Mouse (Mus musculus): ENCODE results near the gene Napepld. TPM values are rescaled to one million over a fixed set of nuclear protein-coding genes. Genes with fewer than 3 reads are reported as not detected.

Napepld gene
- polyA plus RNA-seq, 1 experiment from 2014 or later = 2.6 TPM

- 27% methylated on average over 10 of the region's 10 CpGs for WGBS
- ATAC-seq = no peak
- Histone ChIP-seq H3K4me2 (ENCODE audit: low read length) (no peak overlapping the region), H3K27me3 (replicated peaks; ENCODE audit: control insufficient read depth, insufficient read depth, low read length) (no peaks in the 10 kb centered on the region), H3K4me1 (ENCODE audit: control insufficient read depth, insufficient read depth, low read depth, low read length) (peaks cover 19% of the 10 kb centered on the region), H3K36me3 (ENCODE audit: control insufficient read depth, insufficient read depth, low read length) (peaks cover 18% of the 10 kb centered on the region), H3K4me3 (ENCODE audit: low read length) (no peak overlapping the region), H3K27ac (ENCODE audit: low read depth, low read length) (no peak overlapping the region), H3K9me3 (ENCODE audit: control insufficient read depth, low read length) (no peaks in the 10 kb centered on the region), H3K9ac (ENCODE audit: low read depth, low read length) (no peak overlapping the region)
These were observed 34.4 kb upstream of the Napepld start for GRCm38 (mm10) chr5:21735584-21735983.

GRCm38 (mm10) chr5:21735100-21735499 lies 33.9 kb upstream of the Napepld start:
- Histone ChIP-seq H3K27me3 (replicated peaks; ENCODE audit: control insufficient read depth, insufficient read depth, low read length) (no peaks in the 10 kb centered on the region), H3K9ac (ENCODE audit: low read depth, low read length) (no peak overlapping the region), H3K4me3 (ENCODE audit: low read length) (no peak overlapping the region), H3K4me1 (ENCODE audit: control insufficient read depth, insufficient read depth, low read depth, low read length) (peaks cover 19% of the 10 kb centered on the region), H3K36me3 (ENCODE audit: control insufficient read depth, insufficient read depth, low read length) (peaks cover 13% of the 10 kb centered on the region), H3K27ac (ENCODE audit: low read depth, low read length) (no peak overlapping the region), H3K9me3 (ENCODE audit: control insufficient read depth, low read length) (no peaks in the 10 kb centered on the region), H3K4me2 (ENCODE audit: low read length) (no peak overlapping the region)
- 87% methylated on average over 20 of the region's 20 CpGs for WGBS
- ATAC-seq = no peak

- 4% methylated on average over 8 of the region's 8 CpGs for WGBS
These were observed 31.7 kb upstream of the Napepld start for GRCm38 (mm10) chr5:21732930-21733329.

GRCm38 (mm10) chr5:21732177-21732911 lies 31.1 kb upstream of the Napepld start:
- Histone ChIP-seq H3K4me2 (ENCODE audit: low read length) (no peak overlapping the region; the same call in 1 of the 2 replicates), H3K27ac (ENCODE audit: low read depth, low read length) (peak overlapping the region; percentile 69), H3K9me3 (ENCODE audit: control insufficient read depth, low read length) (no peaks in the 10 kb centered on the region), H3K27me3 (replicated peaks; ENCODE audit: control insufficient read depth, insufficient read depth, low read length) (no peaks in the 10 kb centered on the region), H3K36me3 (ENCODE audit: control insufficient read depth, insufficient read depth, low read length) (no peaks in the 10 kb centered on the region), H3K9ac (ENCODE audit: low read depth, low read length) (no peak overlapping the region), H3K4me3 (ENCODE audit: low read length) (no peak overlapping the region), H3K4me1 (ENCODE audit: control insufficient read depth, insufficient read depth, low read depth, low read length) (peaks cover 8% of the 10 kb centered on the region)
- 0 out of 2 replicates have a peak, but pooled peaks have one; percentile 8 for ATAC-seq
- 14% methylated on average over 3 of the region's 3 CpGs for WGBS

More at GRCm38 (mm10) chr5:21732930-21733329, 31.7 kb upstream of the Napepld start:
- H3K27me3 ChIP-seq (replicated peaks; ENCODE audit: control insufficient read depth, insufficient read depth, low read length) = no peaks in the 10 kb centered on the region
- peaks cover 12% of the 10 kb centered on the region for H3K4me1 ChIP-seq (ENCODE audit: control insufficient read depth, insufficient read depth, low read depth, low read length)
- peak; percentile 85 for ATAC-seq
- no peaks in the 10 kb centered on the region for H3K9me3 ChIP-seq (ENCODE audit: control insufficient read depth, low read length)
- H3K4me3 ChIP-seq (ENCODE audit: low read length) = no peak overlapping the region
- no peaks in the 10 kb centered on the region for H3K36me3 ChIP-seq (ENCODE audit: control insufficient read depth, insufficient read depth, low read length)
- H3K4me2 ChIP-seq (ENCODE audit: low read length) = peak overlapping the region; percentile 14; the same call in 1 of the 2 replicates
- H3K27ac ChIP-seq (ENCODE audit: low read depth, low read length) = peak overlapping the region; percentile 69
- 0 out of 2 replicates have a peak overlapping the region, but pooled peaks have one; percentile 18 for H3K9ac ChIP-seq (ENCODE audit: low read depth, low read length)

- 88% methylated on average over 5 of the region's 5 CpGs for WGBS
- no peak overlapping the region for H3K4me2 ChIP-seq (ENCODE audit: low read length)
- ATAC-seq = no peak
- H3K36me3 ChIP-seq (ENCODE audit: control insufficient read depth, insufficient read depth, low read length) = no peaks in the 10 kb centered on the region
- no peaks in the 10 kb centered on the region for H3K27me3 ChIP-seq (replicated peaks; ENCODE audit: control insufficient read depth, insufficient read depth, low read length)
- H3K27ac ChIP-seq (ENCODE audit: low read depth, low read length) = no peak overlapping the region
- no peaks in the 10 kb centered on the region for H3K9me3 ChIP-seq (ENCODE audit: control insufficient read depth, low read length)
- no peak overlapping the region for H3K4me3 ChIP-seq (ENCODE audit: low read length)
- no peak overlapping the region for H3K9ac ChIP-seq (ENCODE audit: low read depth, low read length)
- peaks cover 8% of the 10 kb centered on the region for H3K4me1 ChIP-seq (ENCODE audit: control insufficient read depth, insufficient read depth, low read depth, low read length)
These were observed 27.9 kb upstream of the Napepld start for GRCm38 (mm10) chr5:21729107-21729506.

- Histone ChIP-seq H3K27ac (ENCODE audit: low read depth, low read length) (peak overlapping the region; percentile 1), H3K9ac (ENCODE audit: low read depth, low read length) (no peak overlapping the region), H3K36me3 (ENCODE audit: control insufficient read depth, insufficient read depth, low read length) (no peaks in the 10 kb centered on the region), H3K27me3 (replicated peaks; ENCODE audit: control insufficient read depth, insufficient read depth, low read length) (no peaks in the 10 kb centered on the region), H3K4me3 (ENCODE audit: low read length) (no peak overlapping the region), H3K9me3 (ENCODE audit: control insufficient read depth, low read length) (no peaks in the 10 kb centered on the region), H3K4me2 (ENCODE audit: low read length) (no peak overlapping the region), H3K4me1 (ENCODE audit: control insufficient read depth, insufficient read depth, low read depth, low read length) (no peaks in the 10 kb centered on the region)
- 20% methylated on average over 7 of the region's 7 CpGs for WGBS
- peak; percentile 69 for ATAC-seq
These were observed 23.7 kb upstream of the Napepld start for GRCm38 (mm10) chr5:21724872-21725271.

- no peak for ATAC-seq
These were observed 23.2 kb upstream of the Napepld start for GRCm38 (mm10) chr5:21724427-21724826.

GRCm38 (mm10) chr5:21719209-21719608 lies 18.0 kb upstream of the Napepld start:
- no peak overlapping the region for H3K27ac ChIP-seq (ENCODE audit: low read depth, low read length)
- H3K27me3 ChIP-seq (replicated peaks; ENCODE audit: control insufficient read depth, insufficient read depth, low read length) = no peaks in the 10 kb centered on the region
- no peak overlapping the region for H3K4me3 ChIP-seq (ENCODE audit: low read length)
- 98% methylated on average over 2 of the region's 2 CpGs for WGBS
- no peak overlapping the region for H3K9ac ChIP-seq (ENCODE audit: low read depth, low read length)
- ATAC-seq = no peak
- no peaks in the 10 kb centered on the region for H3K4me1 ChIP-seq (ENCODE audit: control insufficient read depth, insufficient read depth, low read depth, low read length)
- H3K36me3 ChIP-seq (ENCODE audit: control insufficient read depth, insufficient read depth, low read length) = no peaks in the 10 kb centered on the region
- H3K4me2 ChIP-seq (ENCODE audit: low read length) = no peak overlapping the region
- no peaks in the 10 kb centered on the region for H3K9me3 ChIP-seq (ENCODE audit: control insufficient read depth, low read length)

More at GRCm38 (mm10) chr5:21724427-21724826, 23.2 kb upstream of the Napepld start:
- Histone ChIP-seq H3K4me1 (ENCODE audit: control insufficient read depth, insufficient read depth, low read depth, low read length) (no peaks in the 10 kb centered on the region), H3K27me3 (replicated peaks; ENCODE audit: control insufficient read depth, insufficient read depth, low read length) (no peaks in the 10 kb centered on the region), H3K27ac (ENCODE audit: low read depth, low read length) (peak overlapping the region; percentile 1), H3K4me2 (ENCODE audit: low read length) (no peak overlapping the region), H3K9me3 (ENCODE audit: control insufficient read depth, low read length) (no peaks in the 10 kb centered on the region), H3K9ac (ENCODE audit: low read depth, low read length) (no peak overlapping the region), H3K36me3 (ENCODE audit: control insufficient read depth, insufficient read depth, low read length) (no peaks in the 10 kb centered on the region), H3K4me3 (ENCODE audit: low read length) (no peak overlapping the region)
- 45% methylated on average over 1 of the region's 1 CpGs for WGBS

GRCm38 (mm10) chr5:21718546-21718945 lies 17.4 kb upstream of the Napepld start:
- Histone ChIP-seq H3K9me3 (ENCODE audit: control insufficient read depth, low read length) (no peaks in the 10 kb centered on the region), H3K4me1 (ENCODE audit: control insufficient read depth, insufficient read depth, low read depth, low read length) (no peaks in the 10 kb centered on the region), H3K27me3 (replicated peaks; ENCODE audit: control insufficient read depth, insufficient read depth, low read length) (no peaks in the 10 kb centered on the region), H3K9ac (ENCODE audit: low read depth, low read length) (no peak overlapping the region), H3K4me2 (ENCODE audit: low read length) (no peak overlapping the region), H3K4me3 (ENCODE audit: low read length) (no peak overlapping the region), H3K27ac (ENCODE audit: low read depth, low read length) (no peak overlapping the region), H3K36me3 (ENCODE audit: control insufficient read depth, insufficient read depth, low read length) (no peaks in the 10 kb centered on the region)
- WGBS = 78% methylated on average over 5 of the region's 5 CpGs
- no peak for ATAC-seq
